Mouse (Mus musculus) limb, embryonic 10.5 days (tissue): ENCODE measurements at regions not wholly inside any gene's neighbourhood (a gene's known extent, or its start where the extent isn't known, plus 50 kb on each side); places are given as distances from the start of the nearest gene placed in this dataset.

Experiments
- DNase-seq: peaks from one replicate; pipeline ENCODE4 v3.0.0-alpha.2; 2017; ENCODE audit warnings: low spot score
- H3K27ac ChIP-seq: fragments of 300-500 bp; sonication (generic); 2 replicates; pipeline ENCODE4 v1.5.1; 2016; ENCODE audit warnings: mild to moderate bottlenecking
- H3K27me3 ChIP-seq: fragments of 300-500 bp; sonication (generic); 2 replicates; pipeline ENCODE4 v1.6.1; 2016; ENCODE audit warnings: low read depth, mild to moderate bottlenecking; ENCODE audit not compliant: poor library complexity, severe bottlenecking
- H3K36me3 ChIP-seq: fragments of 300-500 bp; sonication (generic); 2 replicates; pipeline ENCODE4 v1.6.1; 2016; ENCODE audit warnings: mild to moderate bottlenecking, moderate library complexity
- H3K4me1 ChIP-seq: fragments of 300-500 bp; sonication (generic); 2 replicates; pipeline ENCODE4 v1.6.1; 2016
- H3K4me3 ChIP-seq: fragments of 300-500 bp; sonication (generic); 2 replicates; pipeline ENCODE4 v1.5.1; 2016; ENCODE audit warnings: mild to moderate bottlenecking, moderate library complexity
- H3K9me3 ChIP-seq: fragments of 300-500 bp; sonication (generic); replicated peaks from 2 replicates; pipeline ENCODE4 v1.6.1; 2016; ENCODE audit warnings: mild to moderate bottlenecking
- WGBS: fragments of 180-500 bp; shearing (Covaris S2); methylation state at CpG from one replicate; pipeline ENCODE4 v1.1.7; 2016; 5-methylcytosine and 5-hydroxymethylcytosine counted together

GRCm38 (mm10) chr1:59426346-59427203 lies 55.6 kb upstream of the Fzd7 start:
- H3K27ac ChIP-seq, result no peak overlapping the region
- DNase-seq, result no peak
- H3K4me3 ChIP-seq, result no peak overlapping the region
- no peaks in the 10 kb centered on the region for H3K27me3 ChIP-seq
- WGBS, result 74% methylated on average over 9 of the region's 10 CpGs
- H3K4me1 ChIP-seq, result peaks cover 33% of the 10 kb centered on the region
- H3K36me3 ChIP-seq, result no peaks in the 10 kb centered on the region
- no peaks in the 10 kb centered on the region for H3K9me3 ChIP-seq

DNA sequence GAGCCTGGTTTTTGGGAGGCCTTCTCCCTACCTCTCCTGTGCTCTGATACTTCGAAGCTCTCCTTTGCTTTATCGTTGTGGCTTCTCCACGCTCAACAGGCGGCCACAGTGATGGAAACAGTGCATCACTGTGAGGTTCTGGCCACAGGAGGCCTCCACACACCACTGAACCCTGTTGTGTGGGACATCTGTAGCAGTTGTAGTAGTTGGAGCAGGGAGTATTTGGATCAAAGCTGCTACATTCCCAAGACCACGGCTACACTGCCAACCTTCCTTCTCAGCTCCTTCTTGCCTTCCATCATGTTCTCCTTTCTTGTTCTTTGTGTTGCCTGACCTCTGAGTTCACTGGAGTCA lies 55.0 kb upstream of the Fzd7 start:
- WGBS, result 70% methylated on average over 5 of the region's 5 CpGs
- Histone ChIP-seq H3K27ac (no peak overlapping the region), H3K36me3 (no peaks in the 10 kb centered on the region), H3K4me3 (no peak overlapping the region), H3K9me3 (no peaks in the 10 kb centered on the region), H3K4me1 (peaks cover 32% of the 10 kb centered on the region), H3K27me3 (no peaks in the 10 kb centered on the region)
- DNase-seq, result no peak

DNA sequence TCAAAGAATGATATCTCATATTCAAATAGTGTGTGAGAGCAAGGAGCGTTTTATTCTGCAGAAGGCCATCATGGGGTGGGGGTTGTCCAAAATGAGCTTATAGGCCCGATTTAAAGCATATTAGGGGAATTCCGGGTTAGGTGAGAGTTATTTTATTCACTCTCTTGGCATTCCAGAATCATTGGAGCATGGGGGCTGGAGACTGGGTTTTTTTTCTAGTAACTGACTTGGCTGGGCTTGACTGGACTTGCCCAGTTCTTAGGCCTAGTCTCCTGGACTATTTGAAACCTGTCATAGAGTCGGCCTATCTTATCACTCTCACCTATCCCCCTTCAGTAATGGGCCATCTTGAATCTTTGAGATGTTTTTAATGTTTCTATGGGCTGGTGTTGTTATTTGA lies 52.9 kb upstream of the Fzd7 start:
- Histone ChIP-seq H3K4me3 (no peak overlapping the region), H3K27ac (no peak overlapping the region), H3K27me3 (no peaks in the 10 kb centered on the region), H3K9me3 (no peaks in the 10 kb centered on the region), H3K4me1 (peaks cover 15% of the 10 kb centered on the region), H3K36me3 (no peaks in the 10 kb centered on the region)
- no peak for DNase-seq
- WGBS, result 90% methylated on average over 4 of the region's 4 CpGs

- no peak for DNase-seq
- H3K4me3 ChIP-seq, result no peak overlapping the region
- H3K27ac ChIP-seq, result no peak overlapping the region
- 92% methylated on average over 3 of the region's 3 CpGs for WGBS
- H3K4me1 ChIP-seq, result peaks cover 15% of the 10 kb centered on the region
- no peaks in the 10 kb centered on the region for H3K36me3 ChIP-seq
- no peaks in the 10 kb centered on the region for H3K9me3 ChIP-seq
- no peaks in the 10 kb centered on the region for H3K27me3 ChIP-seq
These were observed 52.0 kb upstream of the Fzd7 start for GRCm38 (mm10) chr1:59430234-59430633.

- no peak for DNase-seq
- H3K4me1 ChIP-seq, result peaks cover 20% of the 10 kb centered on the region
- no peaks in the 10 kb centered on the region for H3K27me3 ChIP-seq
- H3K27ac ChIP-seq, result no peak overlapping the region
- H3K9me3 ChIP-seq, result no peaks in the 10 kb centered on the region
- H3K4me3 ChIP-seq, result no peak overlapping the region
- no peaks in the 10 kb centered on the region for H3K36me3 ChIP-seq
- 85% methylated on average over 6 of the region's 6 CpGs for WGBS
These were observed 51.2 kb upstream of the Fzd7 start for GRCm38 (mm10) chr1:59430886-59431486.
